Mouse (Mus musculus) left cerebral cortex, adult 18-20 months (tissue): ENCODE results near the gene Cldn34b3. TPM values are rescaled to one million over a fixed set of nuclear protein-coding genes. Genes with fewer than 3 reads are reported as not detected.
"Not testable (repeated sequence)": the region's sequence is repeated elsewhere in the genome, so short reads cannot be mapped to it uniquely, and the experiment has no call there.

Experiments
- DNase-seq, 2 experiments: peaks; one replicate each; pipeline ENCODE4 v3.0.0; 2021 to 2022; ENCODE audit warnings: low spot score in 2 of 2, mixed read lengths in 1 of 2
- long read RNA-seq, 2 experiments: library from polyadenylated mRNA; stranded (forward); transcript quantifications; one replicate each; pipeline ENCODE4 v2.0.0; 2021
- total RNA-seq, 2 experiments: library from RNA; stranded (reverse); gene quantifications; 2 replicates each; pipeline ENCODE4 v1.2.3; 2021

Gene Cldn34b3
- not detected for total RNA-seq
- long read RNA-seq, experiment 1, result 0 reads
- long read RNA-seq, experiment 2, result 0 reads

DNA sequence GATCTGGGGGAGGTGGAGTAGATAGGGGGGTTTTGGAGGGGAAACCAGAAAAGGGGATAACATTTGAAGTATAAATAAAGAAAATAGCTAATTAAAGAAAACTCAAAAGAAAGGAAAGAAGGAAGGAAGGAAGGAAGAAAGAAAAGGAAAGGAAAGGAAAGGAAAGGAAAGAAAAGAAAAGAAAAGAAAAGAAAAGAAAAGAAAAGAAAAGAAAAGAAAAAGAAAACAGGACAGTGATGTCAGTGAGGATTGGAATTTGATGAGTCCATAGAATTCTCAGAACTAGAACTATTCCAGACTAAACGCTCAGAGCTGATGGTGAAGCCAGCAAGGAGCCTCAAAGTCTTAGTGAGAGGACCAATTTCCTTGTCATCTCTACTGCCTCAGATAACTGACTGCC, at the start of gene Cldn34b3:
Gene Cldn34b3 (plus strand): TSS at position 301 of the 400 bp plus-strand sequence.
- not testable (repeated sequence) for DNase-seq

Other genes with a start within 250 kb of the Cldn34b3 start
- not detected for gene Cldn34b4, start 129.0 kb downstream of the Cldn34b3 start, total RNA-seq